Mouse (Mus musculus) ZHBTc4 (cell line): ENCODE results near the gene Zfp827.

Experiments
- DNase-seq: peaks from one replicate; pipeline ENCODE4 v3.0.0-alpha.2; 2011; ENCODE audit warnings: low read depth, low spot score

The Zfp827 gene

DNA sequence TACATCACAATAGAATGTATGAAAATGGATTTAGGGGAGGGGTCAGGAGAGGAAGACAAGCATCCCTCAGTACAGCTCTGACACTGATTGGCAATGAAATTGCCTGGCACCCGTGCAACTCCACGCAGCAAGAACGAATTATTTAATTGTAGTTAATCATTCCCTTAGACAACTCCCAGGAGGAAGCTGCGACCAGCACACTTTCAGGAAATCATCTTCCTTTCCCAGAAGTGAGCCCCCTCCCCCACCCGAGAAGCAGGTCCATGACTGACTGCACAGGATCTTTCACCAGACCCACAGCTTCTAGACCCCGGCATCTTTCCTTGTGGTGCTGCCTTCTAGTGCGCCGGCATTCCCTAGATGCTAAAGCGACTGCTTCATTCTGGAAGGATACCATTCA lies 183.4 kb downstream of the Zfp827 start:
- DNase-seq, result no peak

GRCm38 (mm10) chr8:79222106-79222751 lies 194.0 kb downstream of the Zfp827 start:
- DNase-seq, result no peak

DNA sequence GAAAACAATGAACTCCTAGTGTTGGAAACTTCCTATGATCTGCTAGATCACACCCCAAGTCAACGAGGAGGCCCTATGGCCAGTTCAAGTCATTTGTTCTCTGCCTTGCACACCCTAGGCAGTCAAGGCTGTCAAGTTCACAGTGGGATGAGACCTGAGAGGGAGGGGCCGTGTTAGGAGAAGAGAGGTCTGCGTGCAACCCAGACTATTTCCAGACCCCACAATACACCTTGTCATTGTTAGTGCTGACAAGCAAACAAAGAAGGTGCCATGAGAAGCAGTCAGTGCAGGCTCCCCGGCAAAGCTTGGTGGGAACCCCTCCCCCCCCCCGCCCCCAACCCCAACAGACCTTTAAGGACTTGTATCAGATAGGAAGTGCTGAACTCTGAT lies 194.5 kb downstream of the Zfp827 start:
- DNase-seq, result no peak

DNA sequence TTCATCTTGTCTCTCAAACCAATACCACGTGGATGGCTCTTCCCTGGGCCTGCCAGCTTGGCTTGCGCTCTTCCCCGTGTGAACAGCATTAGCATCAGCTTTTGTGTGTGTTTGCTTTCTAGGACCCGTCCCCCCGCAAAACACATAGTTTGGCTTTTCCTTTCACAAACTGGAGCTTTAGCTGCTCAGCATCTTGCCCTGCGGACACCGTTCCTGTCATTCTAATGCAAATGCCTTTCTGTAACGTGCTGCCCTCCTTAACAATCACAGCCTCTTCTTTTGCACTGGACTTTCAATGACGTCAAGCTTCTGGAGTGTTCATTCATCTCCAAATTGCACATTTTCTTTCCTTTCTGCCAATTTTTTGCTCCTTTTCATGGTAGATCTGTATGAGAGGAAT lies 196.1 kb downstream of the Zfp827 start:
- DNase-seq, result peak; percentile 62

GRCm38 (mm10) chr8:79225586-79225985 lies 197.3 kb downstream of the Zfp827 start:
- no peak for DNase-seq

GRCm38 (mm10) chr8:79226046-79226445 lies 197.8 kb downstream of the Zfp827 start:
- DNase-seq, result no peak

GRCm38 (mm10) chr8:79227194-79227593 lies 199.0 kb downstream of the Zfp827 start:
- DNase-seq, result peak; percentile 37

- DNase-seq, result no peak
Measured at GRCm38 (mm10) chr8:79227916-79228315, 199.7 kb downstream of the Zfp827 start.

- DNase-seq, result no peak
Measured at GRCm38 (mm10) chr8:79229266-79229888, 201.1 kb downstream of the Zfp827 start.

DNA sequence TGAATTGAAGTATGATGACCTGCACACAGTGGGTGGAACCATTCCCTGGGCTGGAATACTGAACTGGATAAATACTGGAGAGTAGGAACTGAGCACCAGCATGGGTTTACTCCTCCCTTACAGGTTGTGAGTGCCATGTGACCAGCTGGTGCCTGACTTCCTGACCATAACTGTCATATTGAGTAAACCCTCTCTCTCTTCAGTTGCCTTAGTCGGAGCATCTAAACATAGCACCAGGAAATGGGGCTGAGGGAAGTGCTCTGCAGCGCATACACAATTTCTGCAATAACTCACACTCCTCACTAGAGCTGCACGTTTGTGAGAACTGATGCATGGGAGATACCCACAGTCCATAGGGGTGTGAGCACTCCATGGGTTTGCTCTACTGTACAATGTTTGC lies 211.1 kb downstream of the Zfp827 start:
- DNase-seq, result no peak

- no peak for DNase-seq
Measured at GRCm38 (mm10) chr8:79239996-79240395, 211.8 kb downstream of the Zfp827 start.
